Mouse (Mus musculus) cerebellum, adult 9-10 months (tissue): Measurements from ENCODE around the gene Pcdh18.

ENCODE experiments used
- DNase-seq: peaks from one replicate; pipeline ENCODE4 v3.0.0; 2022

Pcdh18 gene

DNA sequence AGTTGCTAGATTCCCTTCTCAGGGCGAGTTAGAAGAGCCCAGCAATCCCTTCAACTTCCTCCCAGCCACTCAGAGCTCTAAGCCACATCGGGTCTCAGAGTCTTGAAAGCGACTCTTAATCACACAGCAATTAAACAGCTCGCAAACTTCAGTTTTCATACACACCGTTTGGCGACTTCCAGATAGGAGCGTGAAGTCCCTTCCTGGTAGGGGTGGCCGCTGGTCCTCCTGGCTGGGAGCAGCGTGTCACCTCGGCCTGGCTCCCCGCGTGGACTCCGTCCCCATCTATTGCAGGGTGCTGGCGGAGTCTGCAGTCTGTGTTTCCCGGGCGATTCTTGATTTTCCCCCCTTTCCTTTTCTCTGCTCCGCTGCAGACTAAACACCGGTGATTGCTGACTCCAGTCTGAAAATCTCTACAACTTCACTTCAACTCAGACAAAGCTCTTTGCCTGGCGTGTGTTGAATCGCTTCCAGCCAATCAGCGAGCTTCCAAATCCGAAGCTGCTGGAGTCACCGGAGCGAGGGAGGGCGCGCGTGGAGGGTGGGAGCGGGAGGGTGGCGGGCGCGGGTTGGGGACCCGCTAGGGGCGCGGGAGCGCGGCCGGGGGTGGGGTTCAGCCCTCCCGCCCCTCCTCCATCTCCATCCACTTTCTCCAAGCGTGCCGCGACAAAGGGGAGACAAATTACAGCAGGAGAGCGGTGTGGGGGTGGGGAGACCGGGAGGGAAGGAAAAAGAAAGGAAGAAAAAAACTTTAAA is at the start of gene Pcdh18:
TSS of gene Pcdh18 (minus strand) at position 456 of the 756 bp plus-strand sequence.
- DNase-seq, result peak; percentile 10

DNA sequence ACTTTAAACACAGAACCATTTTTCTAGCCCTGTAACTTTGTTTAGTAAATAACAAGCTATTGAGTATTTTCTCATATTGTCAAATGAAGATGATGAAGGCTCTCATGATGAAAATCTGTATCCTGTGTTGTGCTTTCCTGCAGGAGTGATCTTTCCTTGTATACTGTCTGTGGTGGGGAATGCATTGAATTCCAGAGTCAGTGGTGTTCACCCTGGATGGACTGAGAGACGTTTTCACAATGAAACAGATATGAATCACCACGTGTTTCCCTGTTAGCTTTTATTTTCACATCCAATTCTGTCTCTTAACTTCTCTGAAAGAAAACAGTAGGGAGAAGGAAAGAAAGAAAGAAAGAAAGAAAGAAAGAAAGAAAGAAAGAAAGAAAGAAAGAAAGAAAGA is 49.7 kb upstream of the Pcdh18 start:
- no peak for DNase-seq

DNA sequence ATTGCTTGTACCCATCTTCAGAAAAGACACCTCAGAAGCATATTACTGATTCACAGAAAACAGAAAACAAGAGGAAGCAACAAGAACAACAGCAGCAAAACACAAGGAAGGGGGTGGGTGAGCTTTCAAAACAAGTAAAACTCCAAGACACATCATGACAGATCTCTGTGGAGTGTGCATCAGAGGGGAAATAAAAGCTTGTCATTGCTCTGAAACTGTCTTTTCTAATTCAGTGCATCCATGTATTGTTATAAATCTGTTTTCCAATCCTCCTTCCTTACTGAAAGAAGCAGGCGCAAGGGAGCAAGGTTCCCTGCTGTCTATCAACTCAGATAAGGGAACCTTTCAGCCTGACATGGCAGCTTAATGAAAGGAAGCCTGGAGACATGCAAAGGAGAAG is 48.4 kb upstream of the Pcdh18 start:
- no peak for DNase-seq

DNA sequence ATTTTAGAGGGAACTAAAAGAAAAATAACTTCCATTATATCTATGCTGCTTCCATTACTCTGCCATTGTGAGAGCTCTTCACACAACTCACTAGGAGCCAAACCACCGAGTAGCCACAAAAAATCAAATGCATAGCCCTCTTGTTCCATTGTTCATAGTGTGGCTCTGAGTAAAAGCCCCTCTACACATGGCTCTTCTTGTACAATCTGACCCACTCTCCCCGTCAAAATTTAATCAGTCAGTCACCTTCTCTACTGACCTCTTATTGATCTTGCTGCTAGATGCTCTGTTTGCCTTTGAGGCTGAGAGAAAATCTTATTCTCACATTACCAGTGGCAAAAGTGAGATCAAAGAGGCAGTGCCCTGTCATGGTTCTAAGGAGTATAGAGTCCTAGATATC is 31.2 kb upstream of the Pcdh18 start:
- no peak for DNase-seq

DNA sequence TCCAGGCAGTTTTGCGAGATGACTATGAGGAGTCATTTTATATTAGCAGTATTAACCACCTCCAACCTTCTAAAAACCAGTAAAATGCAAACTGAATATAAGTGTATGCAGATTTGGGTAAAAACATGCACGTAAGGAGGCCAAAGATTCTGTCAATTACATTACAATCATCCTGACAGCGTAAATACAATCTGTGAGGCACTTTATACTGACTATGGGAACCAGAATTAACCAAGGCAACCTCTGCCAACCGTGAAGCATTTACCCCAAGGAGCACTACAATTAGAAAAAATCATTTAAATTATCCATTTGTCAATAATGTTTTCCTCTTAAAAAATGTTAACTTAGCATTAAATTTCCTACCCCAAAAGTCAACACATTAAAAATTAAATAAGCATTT is 30.6 kb upstream of the Pcdh18 start:
- DNase-seq, result no peak

DNA sequence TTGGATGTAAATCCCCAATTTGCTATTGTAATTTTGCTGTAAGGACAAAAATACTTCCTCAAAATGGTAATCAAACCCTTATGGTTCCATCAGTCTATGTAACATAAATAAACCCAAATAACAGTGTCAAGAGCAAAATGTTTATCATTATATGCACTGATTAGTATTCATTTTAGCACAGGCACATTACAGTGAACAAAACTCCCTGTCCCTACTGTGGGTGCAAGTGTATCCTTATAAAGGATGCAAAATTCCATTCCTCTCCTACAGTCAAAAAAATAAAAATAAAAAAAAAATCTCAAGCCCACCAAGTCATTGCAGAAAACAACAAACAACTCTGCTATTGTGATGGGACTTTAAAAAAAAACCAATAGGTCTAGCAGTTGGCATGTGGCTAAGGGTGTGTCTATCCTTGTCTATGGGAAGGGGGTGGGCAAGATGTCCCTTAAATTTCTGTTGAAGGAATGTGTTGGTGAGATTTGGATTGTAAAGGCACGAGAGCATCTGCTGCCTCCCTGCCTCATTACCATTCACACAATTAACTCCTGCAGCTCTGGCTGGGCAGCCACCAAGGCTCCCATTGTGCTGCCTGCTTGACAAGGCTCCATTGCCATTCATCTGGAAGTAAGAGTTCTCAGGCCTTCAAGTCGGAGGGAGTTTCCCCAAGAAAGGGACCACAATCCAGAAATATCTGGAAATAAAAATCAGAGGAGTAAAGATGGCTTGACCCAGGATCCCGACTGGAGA is 12.0 kb upstream of the Pcdh18 start:
- DNase-seq, result no peak

DNA sequence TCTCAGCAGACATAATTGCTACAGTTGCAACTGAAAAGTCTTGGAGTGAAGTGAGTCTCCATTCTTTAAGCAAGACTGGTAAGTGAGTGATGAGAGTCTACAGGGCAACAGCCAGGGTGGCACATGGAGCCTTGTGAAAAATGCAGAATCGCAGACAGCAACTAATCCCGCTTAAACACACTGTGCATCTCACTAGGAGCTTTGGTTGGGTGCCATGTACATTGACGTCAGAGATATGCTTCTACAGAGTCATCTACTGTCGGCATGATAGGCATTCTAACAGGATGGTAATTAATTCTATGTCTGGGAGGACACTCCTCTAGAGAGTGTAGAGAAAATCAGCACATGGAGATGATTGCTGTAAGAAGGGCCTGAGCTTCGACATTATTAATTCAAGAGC is 5.6 kb upstream of the Pcdh18 start:
- DNase-seq, result no peak

DNA sequence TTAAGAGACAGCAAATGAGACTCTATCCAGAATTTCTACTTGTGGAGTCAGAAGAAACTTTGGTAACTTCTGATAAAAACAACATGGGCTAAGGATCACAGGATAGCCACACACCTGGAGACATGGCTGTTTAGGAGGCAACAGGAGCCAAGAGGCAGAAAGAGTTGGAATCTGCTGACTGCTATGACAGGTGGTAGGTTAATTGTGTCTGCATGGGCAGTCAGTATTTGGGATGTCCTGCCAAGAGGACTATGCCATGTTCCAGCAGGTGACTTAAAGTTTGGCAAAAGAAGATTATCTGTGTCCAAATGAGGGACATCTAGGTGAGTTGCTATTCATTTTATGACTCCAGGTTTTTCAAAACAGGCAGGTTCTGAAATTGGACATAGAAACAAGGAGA is 4.8 kb upstream of the Pcdh18 start:
- peak; percentile 38 for DNase-seq

DNA sequence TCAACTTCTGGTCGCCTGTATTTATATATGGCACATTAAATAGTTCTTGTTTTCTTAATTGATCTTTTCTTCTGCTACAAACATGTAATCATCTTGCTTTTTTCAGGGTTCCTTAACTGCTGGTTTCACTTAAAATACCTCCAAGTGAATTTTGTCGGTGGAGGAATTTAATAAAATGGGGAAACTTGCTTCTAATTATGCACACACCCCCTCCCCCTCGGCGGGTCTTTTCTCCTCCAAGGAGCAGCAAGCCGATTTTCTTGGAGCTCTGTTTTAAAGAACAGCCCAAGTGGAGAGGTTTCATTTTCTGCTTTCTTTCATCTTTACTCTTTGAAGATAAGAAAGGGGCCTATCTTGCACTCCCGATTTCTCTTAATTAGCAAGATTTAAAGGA is 498 bp upstream of the Pcdh18 start:
- no peak for DNase-seq

DNA sequence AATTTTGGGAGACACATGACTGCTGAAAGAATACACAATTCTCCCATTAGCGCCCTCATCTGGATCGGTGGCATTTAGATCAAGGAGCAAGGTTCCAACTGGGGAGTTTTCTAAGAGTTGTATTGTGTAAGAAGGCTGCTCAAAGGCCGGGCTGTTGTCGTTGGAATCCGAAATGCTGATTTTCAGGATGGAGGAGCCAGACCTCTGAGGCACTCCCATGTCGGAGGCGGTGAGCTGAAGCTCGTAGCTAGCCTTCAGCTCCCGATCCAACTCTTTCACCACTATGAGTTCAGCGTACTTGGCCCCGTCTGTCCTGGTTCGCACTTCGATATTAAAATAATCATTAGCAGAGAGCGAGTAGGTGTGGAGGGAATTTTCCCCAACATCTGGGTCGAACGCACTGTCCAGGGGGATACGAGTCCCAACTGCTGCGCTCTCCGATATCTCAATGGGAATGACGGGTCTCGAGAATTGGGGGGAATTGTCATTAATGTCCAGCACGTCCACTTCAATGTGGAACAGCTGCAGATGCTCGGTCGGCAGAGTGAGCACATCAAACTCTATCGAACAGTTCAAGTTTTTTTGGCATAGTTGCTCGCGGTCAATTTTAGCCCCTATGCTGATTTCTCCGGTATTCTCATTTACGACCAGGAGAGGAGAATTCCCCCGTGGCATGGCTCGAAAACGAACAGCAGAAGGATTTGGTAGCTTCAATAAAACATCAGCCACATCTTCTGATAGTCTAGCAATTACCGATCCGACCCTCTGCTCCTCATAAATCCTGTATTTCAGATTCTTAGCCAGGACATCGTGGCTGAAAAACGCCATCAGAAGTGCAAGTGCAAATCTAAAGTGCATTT is 909 bp downstream of the Pcdh18 start:
- no peak for DNase-seq

DNA sequence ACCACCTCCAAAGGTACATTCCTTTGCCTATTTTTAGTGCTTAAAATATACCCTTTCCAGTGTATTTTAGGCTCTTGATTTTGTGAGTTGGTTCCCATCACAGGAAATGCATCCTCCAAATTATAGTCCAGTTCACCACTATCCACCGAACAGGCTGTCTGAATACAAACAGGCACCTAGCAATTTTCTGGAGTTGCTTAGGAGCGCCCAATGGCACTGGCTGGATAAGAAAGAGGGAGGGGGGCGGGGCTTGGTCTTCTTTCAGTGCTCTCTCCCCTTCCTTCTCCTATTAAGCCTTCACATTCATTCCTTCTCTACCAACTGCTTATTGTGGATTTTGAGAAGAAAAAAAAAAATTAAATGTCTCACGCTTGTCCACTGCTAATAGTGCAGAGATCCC is 4.4 kb downstream of the Pcdh18 start:
- DNase-seq, result no peak

DNA sequence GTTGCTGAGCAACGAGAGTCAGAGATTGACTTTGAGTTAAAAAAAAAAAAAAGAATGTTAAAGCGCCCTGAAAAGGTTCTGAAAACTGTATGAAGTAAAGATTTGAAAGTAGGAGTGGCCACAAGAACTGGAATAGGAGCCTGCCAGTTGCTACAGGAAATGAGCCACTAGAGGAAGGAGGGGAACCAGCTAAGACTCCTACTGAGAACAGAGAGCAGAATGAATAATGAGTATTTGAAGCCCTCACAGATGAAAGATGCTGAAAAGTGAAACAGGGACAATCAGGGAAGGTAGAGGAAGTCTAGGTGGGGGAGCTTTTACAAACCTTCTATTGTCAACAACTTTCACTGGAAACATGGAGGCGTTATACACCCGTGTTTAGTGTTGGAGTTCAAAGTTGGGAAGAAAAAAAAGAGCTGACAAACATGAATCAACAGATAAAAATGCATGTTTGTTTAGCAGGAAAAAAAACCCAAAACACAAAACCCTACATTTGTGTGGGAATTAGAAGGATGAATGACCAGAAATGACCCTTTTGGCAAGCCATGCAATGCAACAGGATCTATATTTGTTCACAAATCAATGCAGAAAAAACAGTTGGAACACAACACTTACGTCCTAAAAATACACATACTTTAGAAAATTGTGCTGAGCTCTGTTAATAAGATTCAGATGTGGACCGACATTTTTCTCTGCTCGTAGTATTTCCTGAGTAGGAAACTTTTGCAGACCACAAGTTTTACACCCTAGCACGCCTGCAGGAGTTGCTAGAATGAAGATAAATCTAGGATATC is 7.4 kb downstream of the Pcdh18 start:
- no peak for DNase-seq

DNA sequence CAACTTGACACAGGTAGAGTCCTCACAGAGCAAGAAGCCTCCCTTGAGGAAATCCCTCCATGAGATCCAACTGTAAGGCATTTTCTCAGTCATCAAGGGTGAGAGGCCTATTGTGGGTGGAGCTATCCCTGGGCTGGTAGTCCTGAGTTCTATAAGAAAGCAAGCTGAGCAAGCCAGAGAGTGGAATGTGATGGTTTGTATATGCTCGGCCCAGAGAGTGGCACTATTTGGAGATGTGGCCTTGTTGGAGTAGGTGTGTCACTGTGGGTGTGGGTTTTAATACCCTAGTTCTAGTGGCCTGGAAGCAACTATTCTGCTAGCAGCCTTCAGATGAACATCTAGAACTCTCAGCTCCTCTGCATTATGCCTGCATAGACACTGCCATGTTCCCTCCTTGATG is 9.1 kb downstream of the Pcdh18 start:
- no peak for DNase-seq

DNA sequence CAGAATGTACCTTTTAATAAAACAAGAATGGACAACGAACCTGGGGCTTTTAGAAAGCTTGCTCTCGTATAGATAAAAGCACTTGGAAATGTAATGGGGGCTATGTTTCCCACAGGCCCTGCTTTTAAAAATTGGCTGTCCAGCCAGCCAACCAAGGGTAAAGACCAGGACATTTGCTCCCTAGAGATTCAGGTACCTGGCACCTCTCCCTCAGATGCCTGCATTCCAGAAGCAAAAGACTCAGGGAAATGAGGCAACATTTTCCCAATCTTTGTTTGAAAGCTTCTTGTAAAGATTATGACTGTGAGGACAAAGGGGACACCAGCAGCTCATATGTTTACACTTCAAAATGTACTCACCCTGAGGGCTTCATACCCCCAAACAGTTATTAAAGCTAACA is 18.1 kb downstream of the Pcdh18 start:
- DNase-seq, result no peak

DNA sequence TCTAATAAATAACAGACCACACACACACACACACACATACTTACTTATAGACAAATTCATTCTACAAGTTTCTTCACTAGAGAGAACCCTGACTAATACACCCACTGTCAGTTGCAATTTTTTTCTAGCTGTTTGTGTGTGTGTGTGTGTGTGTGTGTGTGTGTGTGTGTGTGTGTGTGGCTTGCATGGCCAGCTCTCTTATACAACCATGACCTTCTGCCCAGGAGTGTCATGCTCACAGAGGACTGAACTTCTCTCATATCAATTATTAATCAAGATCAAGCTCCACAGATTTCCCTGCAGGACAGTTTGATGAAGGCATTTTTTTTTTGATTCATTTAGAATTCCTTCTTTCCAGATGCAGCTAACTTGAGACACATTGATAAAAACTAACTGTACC is 18.6 kb downstream of the Pcdh18 start:
- DNase-seq, result no peak

DNA sequence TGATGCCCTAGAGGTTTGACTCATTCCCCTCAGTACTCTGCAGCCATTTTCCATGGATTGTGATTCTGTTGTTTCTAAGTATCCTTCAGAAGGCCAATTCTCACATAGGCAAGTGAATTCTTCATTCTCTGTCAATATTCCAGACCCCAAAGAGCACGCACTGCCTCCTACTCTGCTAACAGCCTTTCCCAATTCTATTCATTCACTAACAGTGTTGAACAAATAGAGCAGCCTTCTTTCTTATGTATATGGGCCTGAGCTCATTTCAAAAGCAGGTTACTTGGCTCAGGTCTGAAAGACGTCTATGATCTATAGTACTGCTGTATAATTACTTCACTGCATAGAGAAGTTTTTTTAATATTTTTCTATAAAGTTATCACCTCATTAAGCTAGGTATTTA is 50.6 kb downstream of the Pcdh18 start:
- no peak for DNase-seq

DNA sequence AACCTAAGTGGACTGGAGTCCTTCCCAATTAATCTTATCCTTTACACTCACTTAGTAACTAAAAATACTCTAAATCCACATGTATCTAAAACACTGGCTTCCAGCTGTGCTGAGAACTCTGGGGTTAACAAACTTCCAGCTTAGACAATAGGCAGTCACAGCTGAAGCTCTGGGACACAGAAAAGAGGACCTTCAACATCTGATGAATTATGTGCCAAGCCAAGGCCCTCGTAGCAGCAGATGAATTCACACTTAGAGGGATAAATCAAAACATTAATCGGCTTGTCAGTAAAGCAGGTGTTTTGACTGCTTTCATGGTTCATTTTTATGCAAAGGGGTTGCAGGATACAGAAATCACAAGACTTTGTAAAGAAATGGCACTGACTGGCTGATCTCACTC is 57.2 kb downstream of the Pcdh18 start:
- DNase-seq, result no peak
